Mouse (Mus musculus): ENCODE data around the gene Scfd2.

- no peak for TF ChIP-seq CTCF (IDR thresholded peaks at IDR 0.05; ENCODE audit: low read depth)
- no peak for TF ChIP-seq EP300 (IDR thresholded peaks at IDR 0.05; ENCODE audit: low read depth)
Measured at GRCm38 (mm10) chr5:74285764-74286163, 245.8 kb downstream of the Scfd2 start.
